Mouse (Mus musculus) cerebellum, postnatal 4 days (tissue): ENCODE results near the gene Zfp804a.

ENCODE experiments used
- DNase-seq, 2 experiments: peaks; one replicate each; pipeline ENCODE4 v3.0.0; 2022; ENCODE audit warnings: low spot score in 2 of 2, mixed read lengths in 1 of 2

Zfp804a gene

GRCm38 (mm10) chr2:82253382-82253781 lies 200.4 kb downstream of the Zfp804a start:
- no peak for DNase-seq

- DNase-seq: no peak
These were observed 229.7 kb downstream of the Zfp804a start for GRCm38 (mm10) chr2:82282591-82283269.

- DNase-seq: no peak
These were observed 242.0 kb downstream of the Zfp804a start for GRCm38 (mm10) chr2:82294932-82295493.
